Mouse (Mus musculus) kidney, adult 2 months (tissue): ENCODE measurements around the gene Mum1. TPM values are rescaled to one million over a fixed set of nuclear protein-coding genes. Genes with fewer than 3 reads are reported as not detected.

Experiments
- DNase-seq: peaks from one replicate; pipeline ENCODE4 v3.0.0; 2021
- H3K27ac ChIP-seq: fragments of 200-500 bp; 2 replicates; pipeline ENCODE4 v1.5.1; 2012; ENCODE audit warnings: low read depth, low read length, control low read depth, inconsistent platforms; ENCODE audit not compliant: insufficient read depth
- H3K27me3 ChIP-seq: fragments of 200-500 bp; replicated peaks from 2 replicates; pipeline ENCODE4 v1.6.1; 2012; ENCODE audit warnings: mild to moderate bottlenecking, moderate library complexity, low read length, inconsistent platforms; ENCODE audit not compliant: control insufficient read depth, insufficient read depth
- H3K36me3 ChIP-seq: fragments of 200-500 bp; 2 replicates; pipeline ENCODE4 v1.6.1; 2012; ENCODE audit warnings: mild to moderate bottlenecking, moderate library complexity, low read length, inconsistent platforms; ENCODE audit not compliant: control insufficient read depth, insufficient read depth
- H3K4me1 ChIP-seq: fragments of 200-500 bp; 2 replicates; pipeline ENCODE4 v1.6.1; 2011; ENCODE audit warnings: low read length; ENCODE audit not compliant: control insufficient read depth, insufficient read depth
- H3K4me3 ChIP-seq: fragments of 200-500 bp; 2 replicates; pipeline ENCODE4 v1.5.1; 2011; ENCODE audit warnings: mild to moderate bottlenecking, low read depth, low read length, control low read depth; ENCODE audit not compliant: insufficient read depth
- CTCF ChIP-seq: fragments of 200-500 bp; conservative IDR thresholded peaks from 2 replicates; pipeline ENCODE4 v1.5.1; 2011; ENCODE audit warnings: low read depth, mild to moderate bottlenecking, control low read depth, low read length, moderate library complexity, mixed read lengths; ENCODE audit not compliant: insufficient read depth, insufficient read length
- POLR2A ChIP-seq: fragments of 200-500 bp; IDR thresholded peaks from one replicate; pipeline ENCODE4 v1.6.1; 2011; ENCODE audit warnings: low read depth, low read length, control low read depth
- WGBS: fragments of 180-500 bp; shearing (Covaris S2); methylation state at CpG from one replicate; pipeline ENCODE4 v1.1.7; 2018; 5-methylcytosine and 5-hydroxymethylcytosine counted together
- polyA plus RNA-seq: library from polyadenylated mRNA; depleted of rRNA; stranded (reverse); fragments of >200 nt; gene quantifications from 2 replicates; pipeline ENCODE4 v1.2.3, GENCODE M21; 2012

The Mum1 gene
- polyA plus RNA-seq, 1 experiment = 30.4 TPM

DNA sequence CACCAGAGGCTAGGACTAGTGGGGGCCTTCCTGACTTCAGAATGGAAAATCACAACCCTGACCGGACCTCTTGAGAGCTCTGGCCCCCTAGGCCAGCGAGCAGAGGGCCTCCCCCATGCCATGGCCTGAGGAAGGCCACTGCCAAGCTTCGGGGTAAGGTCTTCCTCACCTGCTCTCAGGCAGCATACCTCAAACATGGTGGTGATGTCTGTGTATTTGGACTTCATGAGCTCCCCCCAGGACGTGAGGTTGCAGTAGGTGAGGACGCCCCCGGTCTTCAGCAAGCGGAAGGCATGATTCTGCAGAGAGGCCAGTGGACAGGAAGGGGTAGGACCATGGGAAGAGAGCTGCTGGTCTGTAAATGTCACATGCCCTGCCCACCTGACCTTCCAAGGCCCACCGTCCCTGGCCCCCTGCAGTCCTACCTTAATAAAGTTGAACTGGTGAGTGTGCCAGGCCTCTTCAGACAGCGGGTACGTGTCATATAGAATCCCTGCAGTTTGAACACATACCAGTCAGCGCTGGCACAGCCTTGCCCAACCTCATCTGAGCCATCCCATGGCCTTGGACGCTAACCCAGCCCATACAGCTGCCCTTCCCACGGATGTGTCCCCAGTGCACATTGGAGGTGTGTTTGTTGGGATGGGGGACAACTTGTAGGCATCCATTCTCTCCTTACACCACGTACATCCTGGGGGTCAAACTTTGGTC, 32.7 kb downstream of the Mum1 start:
- WGBS = 90% methylated on average over 14 of the region's 14 CpGs
- H3K36me3 ChIP-seq = no peaks in the 10 kb centered on the region; the same call in 1 of the 2 replicates
- no peak for DNase-seq

DNA sequence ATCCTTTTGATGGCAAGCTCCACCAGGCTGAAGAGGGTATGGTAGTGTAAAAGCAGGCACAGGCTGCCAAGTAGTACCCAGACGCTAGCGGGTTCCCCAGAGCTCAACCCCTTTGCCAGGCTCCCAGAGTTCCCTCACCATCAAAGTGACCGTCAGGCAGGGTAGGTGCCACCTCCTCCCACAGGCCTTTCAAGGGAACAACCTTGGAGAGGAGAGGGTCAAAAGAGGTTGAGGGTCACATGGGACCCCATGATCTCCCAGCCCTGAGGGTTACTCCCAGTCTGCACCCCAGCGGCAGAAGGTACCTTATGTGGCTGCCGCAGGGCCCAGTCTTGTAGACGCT, 33.2 kb downstream of the Mum1 start:
- no peak for TF ChIP-seq POLR2A
- TF ChIP-seq CTCF = no peak
- H3K36me3 ChIP-seq = no peaks in the 10 kb centered on the region
- H3K27ac ChIP-seq = no peak overlapping the region
- H3K27me3 ChIP-seq = no peaks in the 10 kb centered on the region
- 63% methylated on average over 6 of the region's 6 CpGs for WGBS
- H3K4me3 ChIP-seq = no peak overlapping the region
- no peak for DNase-seq
- H3K4me1 ChIP-seq = peaks cover 11% of the 10 kb centered on the region; the same call in 1 of the 2 replicates

More for the DNA sequence above, 32.7 kb downstream of the Mum1 start:
- no peak overlapping the region for H3K4me3 ChIP-seq
- no peak overlapping the region for H3K27ac ChIP-seq
- TF ChIP-seq CTCF = no peak
- TF ChIP-seq POLR2A = no peak
- H3K27me3 ChIP-seq = no peaks in the 10 kb centered on the region
- H3K4me1 ChIP-seq = peaks cover 11% of the 10 kb centered on the region; the same call in 1 of the 2 replicates

DNA sequence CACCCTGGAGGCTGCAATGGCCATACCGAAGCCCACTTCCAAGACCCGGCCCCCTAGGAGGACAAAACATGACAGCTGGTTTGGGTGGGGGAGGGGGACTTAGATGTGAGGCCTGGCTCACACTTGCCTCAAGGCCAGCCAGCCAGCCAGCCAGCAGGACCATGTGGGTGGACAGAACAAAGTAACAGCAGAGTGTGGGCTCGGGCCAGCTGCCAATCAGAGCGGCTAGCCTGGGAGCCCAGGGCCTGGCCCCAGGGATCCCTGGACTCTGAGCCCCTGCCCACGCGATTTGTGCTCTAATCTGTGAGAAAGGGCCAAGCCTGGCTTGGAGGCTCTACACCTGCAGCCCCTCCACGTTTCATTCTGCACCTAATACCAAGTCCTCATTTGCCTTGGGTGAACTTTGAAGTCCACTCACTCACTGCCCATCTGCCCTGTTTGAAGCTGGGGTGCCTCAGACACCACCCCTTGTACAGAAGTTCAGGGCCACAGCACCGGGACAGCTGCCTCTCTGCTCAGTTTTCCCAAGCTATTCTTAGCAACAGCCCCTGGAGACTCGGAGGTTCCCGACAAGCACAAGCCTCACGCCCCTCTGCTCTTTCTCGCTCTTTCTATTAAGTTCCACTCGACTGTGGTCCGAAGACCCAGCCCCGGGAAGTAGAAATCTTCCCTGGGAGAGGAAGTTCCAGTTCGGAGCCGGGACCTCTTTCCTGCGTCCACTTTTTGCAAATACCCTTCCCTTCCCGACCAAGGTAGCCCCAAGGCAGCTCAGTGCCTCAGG, 33.8 kb downstream of the Mum1 start:
- TF ChIP-seq POLR2A = no peak
- no peak for TF ChIP-seq CTCF
- H3K27ac ChIP-seq = peak overlapping the region; percentile 55
- no peaks in the 10 kb centered on the region for H3K36me3 ChIP-seq
- peak; percentile 88 for DNase-seq
- H3K4me3 ChIP-seq = peak overlapping the region; percentile 56
- peaks cover 11% of the 10 kb centered on the region; the same call in 1 of the 2 replicates for H3K4me1 ChIP-seq
- 9% methylated on average over 19 of the region's 19 CpGs for WGBS
- H3K27me3 ChIP-seq = no peaks in the 10 kb centered on the region

DNA sequence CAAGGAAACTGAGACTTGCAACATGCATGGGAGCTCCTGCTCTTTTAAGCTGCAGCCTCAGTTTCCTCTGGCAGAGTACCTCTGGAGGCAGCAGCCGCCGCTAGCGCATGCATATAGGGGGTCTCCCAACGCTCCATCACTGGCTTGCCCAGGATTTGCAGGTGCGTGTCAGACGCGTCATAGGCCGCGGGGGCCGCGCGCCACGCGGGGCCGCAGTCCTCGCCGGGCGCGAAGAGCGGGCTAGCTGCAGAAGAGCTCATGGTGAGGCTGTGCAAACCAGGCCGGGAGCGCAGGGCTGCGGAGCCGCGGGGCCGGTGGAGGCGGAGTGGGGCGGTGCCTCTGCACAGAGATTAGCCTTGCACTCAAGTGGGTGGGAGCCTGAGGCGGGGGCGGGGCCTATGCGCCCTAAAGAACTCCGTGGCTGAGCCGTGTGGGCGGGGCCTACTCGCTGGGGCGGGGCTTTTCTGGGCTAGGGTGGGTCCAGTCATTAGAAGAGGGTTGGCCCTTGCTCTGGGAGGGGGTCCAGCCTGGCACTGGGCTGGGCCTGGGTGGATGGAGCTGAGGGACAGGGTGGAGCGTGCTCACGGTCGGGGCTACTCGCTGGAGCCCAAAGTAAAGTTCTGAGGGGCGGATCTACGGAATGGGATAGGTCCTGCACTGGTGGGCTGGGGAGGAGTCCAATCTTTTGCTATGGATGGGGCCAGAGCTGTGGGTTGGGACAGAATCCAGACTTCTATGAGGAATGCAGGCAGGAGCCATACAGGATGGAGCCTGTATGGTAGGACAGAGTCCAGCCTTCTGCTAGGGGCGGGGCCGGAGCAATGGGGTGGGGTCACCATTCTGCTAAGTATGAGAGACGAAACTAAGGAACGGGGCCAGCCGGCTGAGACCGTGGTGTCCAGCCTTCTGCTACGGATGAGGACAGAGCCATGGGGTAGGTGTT, 34.7 kb downstream of the Mum1 start, which contains the start of the genes Gamt and Dazap1:
Gene Gamt, minus strand, starts transcription at position 371 of the 943 bp plus-strand sequence.
Gene Dazap1, plus strand, starts transcription at position 845 of the 943 bp plus-strand sequence.
- under 1% methylated on average over 49 of the region's 49 CpGs for whole genome bisulfite sequencing
- TF ChIP-seq POLR2A (peak; percentile 27), CTCF (no peak)
- Histone ChIP-seq H3K27me3 (no peaks in the 10 kb centered on the region), H3K4me3 (peak within 1 kb of the TSS; percentile 60), H3K36me3 (no peaks in the 10 kb centered on the region), H3K4me1 (peaks cover 11% of the 10 kb centered on the region; the same call in 1 of the 2 replicates), H3K27ac (peak within 1 kb of the TSS; percentile 94)
- peak; percentile 99 for DNase-seq

GRCm38 (mm10) chr10:80261585-80261968, 35.3 kb downstream of the Mum1 start:
- Histone ChIP-seq H3K36me3 (no peaks in the 10 kb centered on the region), H3K4me1 (peaks cover 11% of the 10 kb centered on the region; the same call in 1 of the 2 replicates), H3K4me3 (peak overlapping the region; percentile 60), H3K27ac (peak overlapping the region; percentile 94), H3K27me3 (no peaks in the 10 kb centered on the region)
- under 1% methylated on average over 14 of the region's 14 CpGs for WGBS
- no peak for TF ChIP-seq POLR2A
- no peak for TF ChIP-seq CTCF
- peak; percentile 100 for DNase-seq

DNA sequence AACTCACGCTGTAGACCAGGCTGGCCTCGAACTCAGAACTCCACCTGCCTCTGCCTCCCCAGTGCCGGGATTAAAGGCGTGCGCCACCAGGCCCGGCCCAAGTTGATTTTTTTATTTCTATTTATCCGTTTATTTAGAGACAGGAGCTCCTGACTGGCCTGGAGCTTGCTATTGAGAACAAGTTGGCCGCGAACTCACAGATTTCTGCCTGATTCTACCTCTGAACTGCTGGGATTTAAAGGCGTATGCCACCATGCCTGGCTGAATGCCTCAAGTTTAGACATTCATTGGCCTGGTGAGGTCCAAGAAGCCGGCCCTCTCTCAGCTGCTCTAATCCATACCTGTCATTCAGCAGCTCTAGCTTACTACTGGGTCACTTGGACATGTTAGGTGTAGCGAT, 35.9 kb downstream of the Mum1 start:
- Histone ChIP-seq H3K27me3 (no peaks in the 10 kb centered on the region), H3K4me1 (peaks cover 11% of the 10 kb centered on the region; the same call in 1 of the 2 replicates), H3K27ac (no peak overlapping the region), H3K4me3 (no peak overlapping the region), H3K36me3 (no peaks in the 10 kb centered on the region)
- WGBS = 63% methylated on average over 12 of the region's 12 CpGs
- TF ChIP-seq POLR2A (no peak), CTCF (no peak)
- DNase-seq = no peak
